Mouse (Mus musculus) regulatory T cell (primary cell): ENCODE results near the gene Lonp2.

Experiments used
- in situ Hi-C: fragments of 300-600 bp; cut with MboI, MseI; formaldehyde crosslinking; loops from one replicate; pipeline ENCODE4 v1.15.1; 2025; ENCODE audit warnings: high pct_unique_total_duplicates

The Lonp2 gene

GRCm38 (mm10) chr8:86623911-86624731 is at the start of gene Lonp2:
Gene Lonp2, plus strand, starts transcription at chr8:86624043.
- in situ Hi-C loops, result loop anchor here (10.0 kb wide), 1 partner anchor 81 kb away; no protein-coding TSS in a partner anchor

GRCm38 (mm10) chr8:86577547-86577946 is 46.3 kb upstream of the Lonp2 start:
- in situ Hi-C loops, result no loop called here

GRCm38 (mm10) chr8:86578076-86578475 is 45.8 kb upstream of the Lonp2 start:
- in situ Hi-C loops, result no loop called here

GRCm38 (mm10) chr8:86578693-86579092 is 45.1 kb upstream of the Lonp2 start:
- in situ Hi-C loops, result no loop called here

DNA sequence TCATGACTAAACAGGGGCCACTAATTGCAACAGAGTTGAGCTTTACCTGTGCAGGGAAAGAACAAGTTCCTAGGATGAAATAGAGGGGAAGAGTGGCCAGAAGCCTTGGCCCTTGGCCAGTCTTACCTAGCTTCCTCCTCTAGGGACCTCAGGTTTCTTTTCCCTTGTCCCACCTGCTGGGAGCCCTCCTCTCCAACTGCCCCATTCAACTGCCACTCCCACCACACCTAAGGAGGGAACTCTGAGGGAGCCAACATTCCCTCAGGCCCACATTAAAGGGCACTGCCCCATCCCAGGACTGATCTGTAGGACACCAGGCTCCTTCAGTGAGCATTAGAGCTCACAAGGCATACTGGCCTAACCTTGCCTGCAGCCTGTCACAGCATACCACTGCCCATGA is 43.4 kb upstream of the Lonp2 start, which contains the start of gene Abcc12:
Gene Abcc12 (minus strand): TSS at position 229 of the 400 bp plus-strand sequence.
- in situ Hi-C loops, result loop anchor here (5.0 kb wide), 1 partner anchor 893 kb away; no protein-coding TSS in a partner anchor

GRCm38 (mm10) chr8:86581921-86582331 is 41.9 kb upstream of the Lonp2 start:
- in situ Hi-C loops, result loop anchor here (5.0 kb wide), 1 partner anchor 895 kb away; no protein-coding TSS in a partner anchor

DNA sequence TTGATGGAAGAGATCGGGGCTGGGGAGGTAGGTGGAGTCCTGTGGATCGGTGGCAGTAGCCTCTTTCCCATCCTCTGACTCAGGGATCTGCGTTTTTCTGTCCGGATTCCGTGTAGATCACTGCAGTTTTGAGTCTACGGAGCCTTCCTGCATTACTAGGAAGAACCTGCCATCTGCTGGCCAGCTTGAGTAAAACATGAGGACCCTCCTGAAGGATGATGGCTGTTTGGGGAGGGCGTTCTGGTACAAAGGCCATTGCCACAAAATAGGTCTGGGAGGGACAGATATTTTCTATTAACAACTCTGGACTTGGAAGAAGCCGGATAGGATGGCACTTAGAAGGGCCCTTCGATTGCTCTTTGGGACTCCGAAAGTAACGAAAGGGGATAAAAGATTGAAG is 38.7 kb upstream of the Lonp2 start:
- in situ Hi-C loops, result loop anchor here (5.0 kb wide), 1 partner anchor 322 kb away; no protein-coding TSS in a partner anchor

GRCm38 (mm10) chr8:86585532-86585931 is 38.3 kb upstream of the Lonp2 start:
- in situ Hi-C loops, result loop anchor here (5.0 kb wide), 1 partner anchor 322 kb away; no protein-coding TSS in a partner anchor

DNA sequence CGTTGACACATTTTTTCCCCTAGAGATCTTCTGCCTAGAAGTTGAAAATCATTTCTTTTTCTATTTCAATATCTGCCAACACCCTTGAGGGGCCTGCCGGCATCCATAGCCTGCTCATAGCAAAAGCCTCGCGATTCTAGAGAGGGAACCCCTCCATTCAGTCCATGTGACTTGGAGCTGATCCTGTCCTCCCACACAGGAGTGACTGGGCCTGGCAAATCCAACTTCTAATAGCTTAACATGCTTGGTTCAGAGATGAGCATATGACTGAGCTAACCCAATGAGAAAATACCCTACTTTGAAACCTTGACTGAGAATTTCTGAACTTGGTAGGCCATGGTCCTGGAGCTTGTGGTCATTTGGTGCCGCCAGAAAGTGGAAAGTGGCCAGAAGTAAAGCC is 37.8 kb upstream of the Lonp2 start:
- in situ Hi-C loops, result loop anchor here (5.0 kb wide), 1 partner anchor 321 kb away; no protein-coding TSS in a partner anchor

DNA sequence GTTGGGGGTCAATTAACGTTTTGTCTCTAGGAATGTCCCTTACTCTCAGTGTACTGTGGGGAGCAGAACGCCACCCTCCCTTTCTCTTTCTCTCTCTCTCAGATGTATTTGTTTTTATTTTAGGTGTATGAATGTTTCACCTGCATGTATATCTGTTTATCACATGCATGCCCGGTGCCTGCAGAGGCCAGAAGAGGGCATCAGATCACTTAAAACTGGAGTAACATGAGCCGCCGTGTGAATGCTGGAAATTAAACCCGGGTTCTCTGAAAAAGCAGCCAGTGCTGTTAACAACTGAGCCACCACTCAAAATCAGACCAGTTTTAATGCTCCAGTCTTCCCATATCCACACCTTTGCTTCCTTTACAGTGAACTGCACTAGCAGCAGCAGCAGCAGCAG is 37.2 kb upstream of the Lonp2 start:
- in situ Hi-C loops, result loop anchor here (5.0 kb wide), 1 partner anchor 321 kb away; no protein-coding TSS in a partner anchor

- in situ Hi-C loops, result loop anchor here (5.0 kb wide), 1 partner anchor 319 kb away; no protein-coding TSS in a partner anchor
These were observed 35.5 kb upstream of the Lonp2 start for GRCm38 (mm10) chr8:86588338-86588737.

DNA sequence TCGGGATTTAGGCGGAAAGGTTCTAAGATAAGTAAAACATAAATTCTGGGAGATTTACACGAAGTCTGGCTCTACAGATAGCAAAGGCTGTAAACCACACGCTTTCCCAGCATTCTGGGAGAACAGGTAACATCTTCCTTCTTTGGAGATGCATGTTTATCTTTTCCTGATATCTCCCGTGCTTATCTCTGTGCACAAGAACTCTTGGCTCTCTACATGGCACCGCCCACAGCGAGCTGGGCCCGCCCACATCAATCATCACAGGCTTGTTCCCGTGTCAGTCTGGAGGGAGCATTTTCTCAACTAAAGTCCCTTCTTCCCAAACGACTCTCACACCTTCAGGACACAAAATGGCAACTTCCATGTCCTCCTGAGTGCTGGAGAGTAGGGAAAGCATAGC is 30.7 kb upstream of the Lonp2 start:
- in situ Hi-C loops, result no loop called here

- in situ Hi-C loops, result no loop called here
These were observed 29.6 kb upstream of the Lonp2 start for GRCm38 (mm10) chr8:86594159-86594796.

DNA sequence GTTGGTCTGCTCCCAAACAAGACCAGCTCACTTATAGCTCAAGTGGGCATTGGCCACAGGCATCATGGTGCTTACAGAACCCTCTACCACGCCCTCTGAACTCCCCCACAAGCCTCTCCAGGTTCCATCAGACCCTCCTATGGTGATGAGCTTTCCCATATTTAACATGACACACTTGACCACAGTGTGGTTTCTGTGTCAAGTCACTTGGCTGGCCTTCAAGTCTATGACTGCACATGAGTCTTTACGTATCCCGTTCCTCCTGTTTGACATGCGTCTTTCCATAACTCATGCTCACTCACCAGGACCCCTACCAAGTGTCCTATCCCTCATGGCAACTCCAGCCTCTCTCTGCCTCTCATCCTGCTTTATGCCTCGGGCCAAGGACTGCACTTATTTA is 28.2 kb upstream of the Lonp2 start:
- in situ Hi-C loops, result no loop called here

DNA sequence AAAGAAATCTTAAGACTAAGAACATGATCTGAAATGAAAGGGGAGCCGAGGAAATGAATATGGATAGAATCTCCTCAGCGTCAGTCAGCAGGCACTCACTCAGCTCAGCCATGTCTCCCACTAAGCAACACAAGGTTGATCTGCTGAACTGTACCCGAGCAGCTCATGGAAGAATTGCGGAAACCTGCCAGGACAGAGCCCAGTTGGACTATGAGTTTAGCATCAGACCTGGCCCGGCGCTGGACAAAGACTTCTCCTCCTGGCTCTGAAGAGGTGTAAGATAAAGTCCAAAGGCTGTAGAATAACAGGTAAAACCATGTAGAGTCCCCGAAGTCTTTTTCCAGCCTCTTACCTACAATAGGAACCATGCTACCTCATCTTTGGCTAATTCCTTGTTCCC is 26.2 kb upstream of the Lonp2 start:
- in situ Hi-C loops, result no loop called here

GRCm38 (mm10) chr8:86599299-86599698 is 24.5 kb upstream of the Lonp2 start:
- in situ Hi-C loops, result no loop called here

GRCm38 (mm10) chr8:86600311-86600710 is 23.5 kb upstream of the Lonp2 start:
- in situ Hi-C loops, result no loop called here

- in situ Hi-C loops, result no loop called here
These were observed 20.7 kb upstream of the Lonp2 start for GRCm38 (mm10) chr8:86603174-86603573.

GRCm38 (mm10) chr8:86604676-86605075 is 19.2 kb upstream of the Lonp2 start:
- in situ Hi-C loops, result no loop called here

GRCm38 (mm10) chr8:86613798-86614197 is 10.0 kb upstream of the Lonp2 start:
- in situ Hi-C loops, result no loop called here

DNA sequence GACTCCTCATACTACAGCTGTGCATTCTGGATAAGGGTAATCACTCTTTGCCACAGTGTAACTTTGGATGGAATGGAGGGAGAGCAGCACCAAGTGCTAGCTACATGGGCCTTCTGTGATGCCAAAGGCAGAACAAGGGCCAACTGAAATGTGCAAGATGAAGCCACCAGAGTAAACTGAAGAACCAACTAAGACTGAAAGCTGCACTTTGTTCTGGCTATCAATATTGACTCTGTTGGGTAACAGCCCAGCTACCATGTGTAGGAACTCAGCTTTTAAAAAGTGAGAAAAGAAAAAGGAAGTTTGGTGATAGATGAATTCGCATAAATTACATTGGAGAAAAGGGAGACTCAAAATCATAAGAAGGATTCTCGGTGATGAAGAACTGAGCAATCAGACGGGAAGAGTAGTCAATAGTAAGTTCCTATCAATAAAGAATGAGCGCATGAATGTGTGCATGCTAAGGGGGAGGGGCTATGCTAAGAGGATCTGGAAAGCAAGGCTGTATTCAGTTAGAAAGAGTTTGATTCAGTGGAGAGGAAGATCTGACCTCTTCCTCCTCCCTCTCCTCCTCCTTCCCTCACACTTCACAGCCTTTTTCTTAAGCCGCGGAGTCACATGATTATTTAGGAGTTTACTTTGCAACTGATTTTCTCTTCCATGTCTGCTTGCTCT is 8.6 kb upstream of the Lonp2 start:
- in situ Hi-C loops, result no loop called here
